Mouse (Mus musculus): ENCODE measurements around the gene P2ry12. TPM values are rescaled to one million over a fixed set of nuclear protein-coding genes. Genes with fewer than 3 reads are reported as not detected.

The P2ry12 gene
- 10 to 100 TPM; 43.1 to 46.3 TPM for total RNA-seq (2021)

- no peak for DNase-seq
Observed at GRCm38 (mm10) chr3:59262704-59263103, at the start of gene P2ry12. TSS of gene P2ry12 (minus strand) at chr3:59262871.

GRCm38 (mm10) chr3:59305518-59305917, 42.8 kb upstream of the P2ry12 start:
- DNase-seq, result no peak

DNA sequence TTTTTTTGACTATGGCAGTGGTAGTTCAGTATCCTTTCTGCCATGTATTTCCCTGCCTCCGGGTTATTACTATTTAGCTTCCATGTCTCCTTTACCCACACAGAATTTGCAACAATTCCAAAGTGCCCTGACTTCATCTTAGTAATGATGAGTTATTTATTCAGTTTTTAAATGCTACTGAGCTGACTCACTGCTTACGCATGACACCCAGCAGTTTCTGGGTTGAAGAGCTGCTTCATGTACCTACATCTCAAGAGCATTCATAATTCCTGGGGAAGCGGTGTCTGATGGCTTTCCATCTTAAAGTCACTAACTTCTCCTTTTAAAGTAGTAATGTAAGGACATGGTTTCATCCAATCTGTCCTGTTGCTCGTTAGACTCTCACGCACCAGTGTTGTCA, 42.3 kb upstream of the P2ry12 start:
- DNase-seq, result no peak

GRCm38 (mm10) chr3:59297653-59298052, 35.0 kb upstream of the P2ry12 start:
- no peak for DNase-seq

DNA sequence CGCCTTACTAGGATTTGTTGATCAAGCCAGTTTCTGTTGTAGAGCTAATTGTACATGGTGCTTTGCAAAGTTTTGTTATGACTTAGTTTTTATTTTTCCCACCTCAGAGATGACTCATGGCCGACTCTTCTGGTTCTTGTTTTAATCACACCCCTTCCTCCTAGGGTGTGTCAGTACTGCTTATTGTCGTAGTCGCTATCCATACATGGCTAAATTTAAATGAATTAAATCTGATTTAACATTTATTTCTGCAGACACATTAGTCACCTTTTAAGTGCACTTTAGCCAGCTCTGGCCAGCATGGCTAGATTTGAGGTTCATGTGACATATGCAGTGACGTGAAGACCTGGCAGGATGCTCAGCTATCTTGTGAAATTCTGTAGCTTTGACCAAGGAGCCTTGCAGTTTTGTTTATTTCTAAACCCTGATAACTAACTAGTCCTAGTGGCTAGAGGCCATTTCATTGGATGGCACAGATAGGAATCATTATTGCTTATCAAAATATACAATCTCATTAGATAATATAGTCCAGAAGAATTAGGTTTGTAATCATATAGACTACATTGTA, 34.0 kb upstream of the P2ry12 start:
- DNase-seq, result no peak

GRCm38 (mm10) chr3:59295699-59296562, 33.3 kb upstream of the P2ry12 start:
- DNase-seq, result no peak

DNA sequence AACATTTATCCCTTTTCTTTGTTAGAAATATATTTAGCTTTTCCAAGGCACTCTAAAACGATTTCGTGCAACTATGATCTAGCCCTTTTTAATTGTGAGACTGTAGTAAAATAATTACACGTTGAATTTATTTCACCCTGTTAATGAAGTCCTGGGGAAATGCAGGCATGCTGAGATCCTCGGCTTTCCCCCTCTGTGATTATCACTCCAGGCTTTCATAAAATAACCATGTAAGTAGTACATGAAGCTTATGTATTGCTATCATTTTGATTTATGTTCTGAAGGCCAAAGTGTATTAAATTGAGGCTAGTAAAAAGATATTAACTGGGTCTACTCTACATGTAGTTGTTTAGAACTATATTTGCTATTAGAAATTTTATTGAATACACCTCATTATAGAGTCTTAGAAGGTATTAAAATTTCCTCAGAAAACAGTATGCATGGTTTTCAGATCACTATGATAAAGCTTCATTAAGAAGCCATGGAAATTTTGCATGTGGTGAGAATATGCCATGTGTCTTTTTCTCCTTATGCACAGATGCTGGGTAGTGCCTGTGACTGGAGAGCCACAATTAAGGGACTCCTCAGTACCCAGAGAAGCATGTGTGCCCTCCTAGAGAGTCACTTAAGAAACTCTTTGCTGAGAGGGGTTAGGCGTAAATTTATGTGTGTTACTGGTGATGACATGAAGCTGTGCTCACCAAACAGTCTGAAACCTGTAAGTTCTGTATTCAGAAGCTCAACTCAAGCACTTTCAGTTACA, 30.9 kb upstream of the P2ry12 start:
- DNase-seq, result no peak

GRCm38 (mm10) chr3:59290551-59290950, 27.9 kb upstream of the P2ry12 start:
- no peak for DNase-seq

GRCm38 (mm10) chr3:59278620-59279019, 15.9 kb upstream of the P2ry12 start:
- no peak for DNase-seq

- DNase-seq, result no peak
Observed at GRCm38 (mm10) chr3:59278254-59278533, 15.5 kb upstream of the P2ry12 start.

DNA sequence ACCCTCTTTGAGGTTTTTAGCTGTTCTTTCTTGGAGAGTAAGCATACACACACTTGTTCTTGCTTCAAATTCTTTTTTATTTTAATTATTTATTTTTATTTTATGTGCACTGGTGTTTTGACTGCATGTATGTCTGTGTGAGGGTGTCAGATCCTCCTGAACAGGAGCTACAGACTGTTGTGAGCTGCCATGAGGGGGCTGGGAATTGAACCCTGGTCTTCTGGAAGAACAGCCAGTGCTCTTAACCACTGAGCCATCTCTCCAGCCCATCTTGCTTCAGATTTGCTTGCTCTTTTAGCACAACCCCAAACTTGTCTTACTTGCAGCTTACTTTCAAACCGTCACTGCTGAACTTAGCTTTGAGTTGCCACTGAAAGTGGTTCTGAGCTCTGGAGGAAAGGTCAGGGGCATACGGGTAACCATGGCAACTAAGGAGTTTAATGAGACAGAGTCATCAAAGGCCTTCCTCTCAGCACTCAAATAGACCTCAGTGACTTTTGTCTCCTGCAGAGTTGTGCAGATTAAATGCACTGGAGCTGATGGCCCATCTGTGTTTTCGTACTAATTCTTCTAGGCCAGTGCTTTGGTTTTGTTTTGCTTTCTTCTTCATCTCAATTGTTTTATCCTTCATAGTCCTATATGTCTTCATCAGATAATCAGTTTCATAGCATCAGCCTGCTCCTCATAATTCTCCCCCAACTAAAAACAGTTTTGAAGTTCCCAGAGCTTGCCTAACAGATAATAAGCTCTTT, 15.0 kb upstream of the P2ry12 start:
- DNase-seq, result no peak

DNA sequence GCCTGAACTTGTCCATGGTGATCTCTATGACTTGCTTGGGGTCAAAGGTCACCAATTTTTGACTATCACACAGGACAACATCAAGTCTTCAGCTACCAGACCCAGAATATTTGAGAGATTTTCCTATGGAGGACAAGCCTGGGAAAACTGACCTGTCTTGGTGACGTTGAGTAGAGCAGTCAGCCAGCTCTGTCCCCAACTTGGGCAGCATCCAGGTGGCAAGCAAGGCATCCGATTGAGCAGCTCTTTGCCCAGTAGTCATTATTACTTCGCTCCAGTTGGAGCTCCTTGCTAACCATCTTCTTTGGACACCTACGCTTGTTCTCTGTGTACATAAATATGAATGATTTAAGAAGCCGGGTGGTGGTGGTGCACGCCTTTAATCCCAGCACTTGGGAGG, 8.1 kb upstream of the P2ry12 start:
- DNase-seq, result no peak

DNA sequence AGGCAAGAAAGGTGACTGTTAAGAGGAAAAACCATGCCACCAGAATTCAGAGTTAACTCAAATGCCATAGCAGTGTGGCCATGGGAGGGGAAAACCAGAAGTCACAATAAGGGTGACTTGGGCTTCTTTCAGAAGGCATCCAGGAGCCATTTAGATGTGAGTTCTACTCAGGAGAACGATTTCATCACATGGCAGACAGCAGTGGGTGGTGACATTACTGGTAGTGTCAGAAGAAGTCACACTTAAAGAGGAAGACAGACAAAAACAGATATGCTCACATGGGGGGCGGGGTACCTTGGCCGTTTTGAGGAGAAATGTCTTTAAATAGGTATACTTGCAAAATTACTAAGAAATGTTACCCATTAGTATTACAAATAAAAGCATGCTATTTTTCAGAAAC, 1.3 kb upstream of the P2ry12 start:
- DNase-seq, result no peak

- DNase-seq, result no peak
Observed at GRCm38 (mm10) chr3:59263417-59263816, 746 bp upstream of the P2ry12 start.

DNA sequence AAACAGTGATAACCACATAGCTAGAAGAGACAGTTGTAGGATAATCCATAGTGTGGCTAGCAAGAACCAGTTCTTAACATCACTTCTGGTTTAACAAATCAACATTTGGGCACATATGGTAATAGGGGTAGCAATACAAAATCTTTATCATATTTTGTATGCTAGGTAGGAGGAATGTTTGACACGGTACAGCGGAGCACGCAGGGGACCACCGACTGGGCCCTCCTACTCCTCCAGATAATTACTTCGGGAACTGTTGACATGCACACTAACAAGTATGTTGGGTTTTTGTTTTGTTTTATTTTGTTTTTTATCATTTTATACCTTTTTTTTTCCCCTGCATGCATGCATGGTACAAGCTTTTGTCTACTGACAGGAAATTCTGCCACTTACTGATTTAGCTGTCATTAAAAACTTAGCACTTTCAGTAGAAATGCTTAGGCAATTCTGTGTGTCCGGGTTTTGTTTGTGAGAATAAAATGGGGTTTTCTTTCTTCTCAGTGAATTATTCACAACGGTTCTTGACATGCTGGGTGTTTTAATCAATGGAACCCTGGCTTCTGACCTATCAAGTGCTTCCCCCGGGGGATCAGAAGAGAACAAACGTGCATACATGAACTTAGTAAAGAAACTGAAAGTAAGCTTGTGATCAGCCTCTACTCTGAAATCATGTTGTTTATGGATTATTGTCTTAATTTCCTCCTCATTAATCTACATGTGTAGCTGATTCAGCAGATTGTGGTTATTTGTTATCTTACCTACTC, 780 bp downstream of the P2ry12 start:
- no peak for DNase-seq

GRCm38 (mm10) chr3:59260745-59261144, 1.9 kb downstream of the P2ry12 start:
- DNase-seq, result peak in 1 of 2 experiments; percentile 11

DNA sequence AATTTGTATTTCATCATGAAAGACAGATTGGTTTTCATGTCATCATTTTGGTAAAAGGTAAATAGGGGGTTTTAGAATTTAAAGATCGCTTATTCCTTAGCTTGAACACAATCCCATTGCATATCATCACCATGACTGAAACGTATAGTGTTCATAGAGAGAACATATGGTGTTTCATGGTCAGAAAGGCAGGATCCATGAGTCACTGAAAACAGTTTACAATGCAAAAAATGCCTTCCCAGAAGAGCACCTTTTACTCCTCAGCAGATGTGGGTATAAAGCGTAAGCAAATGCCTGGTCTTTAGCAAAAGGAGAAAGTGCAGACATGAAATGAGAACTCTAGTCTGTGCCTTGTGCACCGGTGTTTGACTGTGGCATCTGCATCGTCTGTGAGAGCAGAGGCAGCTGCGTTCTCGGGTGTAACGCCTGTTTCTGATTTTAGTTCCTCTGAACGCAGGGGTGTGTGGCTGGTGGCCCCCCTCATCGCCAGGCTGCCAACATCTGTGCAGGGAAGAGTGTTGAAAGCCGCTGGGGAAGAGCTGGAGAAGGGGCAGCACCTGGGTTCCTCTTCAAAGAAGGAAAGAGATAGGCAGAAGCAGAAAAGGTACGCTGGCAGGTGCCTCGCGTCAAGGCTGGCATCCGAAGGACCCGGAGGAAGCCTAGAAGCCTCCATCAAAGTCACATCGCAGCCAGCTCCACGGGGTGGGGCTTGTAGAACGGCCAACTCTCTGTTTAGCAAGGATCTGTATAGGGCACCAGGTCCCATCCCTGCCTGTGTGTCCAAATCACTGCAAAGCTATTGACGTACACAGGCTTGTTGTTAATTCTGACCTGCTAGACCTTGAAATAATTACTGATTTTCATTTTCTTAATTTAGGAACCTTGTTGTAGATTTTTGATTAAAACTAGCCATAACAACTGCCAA, 4.7 kb downstream of the P2ry12 start:
- DNase-seq, result peak in 1 of 2 experiments; percentile 16

DNA sequence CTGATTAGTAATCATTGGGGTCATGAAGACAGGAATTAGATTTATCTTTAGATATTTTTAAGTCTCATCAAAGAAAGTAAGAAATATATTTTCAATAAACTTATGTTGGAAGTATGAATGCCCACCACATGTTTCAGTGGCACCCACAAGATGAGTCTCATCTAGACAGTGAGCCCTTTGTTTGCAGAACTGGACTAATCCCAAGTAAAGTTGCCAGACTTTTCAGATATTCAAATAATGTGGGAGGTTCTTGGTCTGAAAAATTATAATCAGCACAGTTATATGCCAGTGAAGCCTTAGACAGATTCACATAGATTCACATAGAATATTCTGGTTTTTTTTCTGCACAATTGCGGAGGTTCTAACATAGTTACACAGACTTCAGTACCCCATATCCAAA, 12.2 kb downstream of the P2ry12 start:
- DNase-seq, result no peak

DNA sequence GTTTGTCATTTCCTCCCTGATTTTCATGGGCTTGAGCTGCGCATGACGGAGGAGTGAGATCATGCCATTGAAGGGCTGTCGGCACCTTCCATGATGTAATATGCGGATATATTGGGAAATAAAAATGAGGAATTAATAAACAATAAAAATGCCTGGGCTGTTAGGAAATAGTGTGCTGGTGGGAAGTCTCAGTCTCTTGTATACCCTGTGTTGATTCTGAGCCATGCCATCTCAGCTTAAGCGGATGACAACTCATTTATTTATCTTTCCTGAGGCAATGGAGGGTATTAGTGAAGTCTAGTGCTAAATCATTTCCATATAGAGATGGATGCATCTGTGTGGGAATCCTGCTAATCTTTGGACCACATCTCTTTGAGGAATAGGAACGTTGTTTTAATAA, 14.6 kb downstream of the P2ry12 start:
- no peak for DNase-seq

DNA sequence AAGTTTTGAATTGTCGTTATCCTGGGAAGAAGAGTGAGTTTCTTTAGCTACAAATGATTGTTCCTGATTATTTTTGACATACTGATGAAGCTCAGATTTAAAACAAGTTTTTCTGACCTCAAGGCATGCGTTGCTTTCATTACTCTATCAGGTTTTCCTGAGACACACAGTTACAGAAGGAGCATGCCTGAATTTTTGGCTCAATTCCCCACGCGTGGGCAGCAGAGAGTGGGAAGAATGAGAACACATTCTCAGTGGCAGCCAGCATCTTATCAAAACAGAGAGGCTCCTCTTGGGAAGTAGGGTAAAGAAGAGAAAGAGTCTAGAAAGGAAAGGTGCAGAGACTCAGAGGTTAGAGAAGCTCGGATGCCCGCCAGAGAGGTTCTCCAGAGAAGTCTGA, 19.3 kb downstream of the P2ry12 start:
- peak; percentile 66 to 77 for DNase-seq

DNA sequence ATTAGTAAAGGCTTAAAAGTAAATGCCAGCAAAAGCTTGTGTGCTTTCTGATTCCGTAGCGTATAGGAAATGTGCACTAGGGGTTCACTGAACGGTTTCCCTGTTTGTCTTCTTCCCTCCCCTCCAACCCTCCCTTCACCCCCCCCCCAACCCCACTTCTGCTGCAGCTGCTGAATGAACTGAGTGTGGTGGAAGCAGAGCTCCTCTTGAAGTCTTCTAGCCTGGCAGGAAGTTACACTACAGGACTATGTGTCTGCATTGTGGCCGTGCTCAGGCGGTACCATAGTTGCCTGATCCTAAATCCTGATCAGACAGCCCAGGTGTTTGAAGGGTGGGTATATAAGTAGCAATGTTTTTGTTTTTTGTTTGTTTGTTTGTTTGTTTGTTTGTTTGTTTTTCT, 27.8 kb downstream of the P2ry12 start:
- DNase-seq, result no peak
